In genomic region chr3:55545296-55545695, GRCm38 (mm10) we compare ENCODE assay signal across 15 mouse cellular contexts.
"Had no signal": no experiment of that assay in that cellular context is flagged by ENCODE, and none has a peak within 500 bp of the region (broad histone marks: within the 10 kb centered on the region; RNA-seq: fewer than 3 reads in every experiment).

No protein-coding gene starts in this region.

- H3K4me2 ChIP-seq: limb, embryonic 15.5 days; liver, embryonic 12.5 days; lung, embryonic 14.5 days; midbrain, embryonic 11.5 days; midbrain, embryonic 15.5 days; neural tube, embryonic 12.5 days; stomach, embryonic 15.5 days had no signal

- H3K27me3 ChIP-seq: limb, embryonic 15.5 days; liver, embryonic 12.5 days; midbrain, embryonic 15.5 days; neural tube, embryonic 12.5 days; stomach, embryonic 15.5 days had no signal

- ATAC-seq: liver, embryonic 12.5 days; midbrain, embryonic 15.5 days had no signal

- H3K27ac ChIP-seq: left cerebral cortex, adult 2 months; limb, embryonic 15.5 days; liver, embryonic 12.5 days; midbrain, embryonic 15.5 days; neural tube, embryonic 12.5 days; stomach, embryonic 15.5 days had no signal

- H3K9me3 ChIP-seq: limb, embryonic 15.5 days; liver, embryonic 12.5 days; midbrain, embryonic 15.5 days; neural tube, embryonic 12.5 days; stomach, embryonic 15.5 days had no signal

- H3K4me3 ChIP-seq: left cerebral cortex, adult 2 months; limb, embryonic 15.5 days; liver, embryonic 12.5 days; midbrain, embryonic 15.5 days; neural tube, embryonic 12.5 days; stomach, embryonic 15.5 days had no signal

- H3K9ac ChIP-seq: limb, embryonic 15.5 days; liver, embryonic 12.5 days; lung, embryonic 14.5 days; midbrain, embryonic 15.5 days; neural tube, embryonic 12.5 days; stomach, embryonic 15.5 days had no signal

- DNase-seq: kidney, postnatal 14 days; lung, embryonic 14.5 days; lung, postnatal 10 days; lung, postnatal 4 days; right cerebral cortex, postnatal 4 days; spleen, adult 18-20 months; thymus, adult 2 months; thymus, postnatal 25 days had no signal

- H3K4me1 ChIP-seq: stomach, embryonic 15.5 days had no signal

- H3K36me3 ChIP-seq: limb, embryonic 15.5 days; liver, embryonic 12.5 days; midbrain, embryonic 15.5 days; neural tube, embryonic 12.5 days; stomach, embryonic 15.5 days had no signal
